Mouse (Mus musculus) brain, adult 2 months (tissue): ENCODE results near the gene Dnaja1.

Experiments used
- DNase-seq: peaks from one replicate; pipeline ENCODE4 v3.0.0; 2011; ENCODE audit warnings: low read depth, low spot score

The Dnaja1 gene

DNA sequence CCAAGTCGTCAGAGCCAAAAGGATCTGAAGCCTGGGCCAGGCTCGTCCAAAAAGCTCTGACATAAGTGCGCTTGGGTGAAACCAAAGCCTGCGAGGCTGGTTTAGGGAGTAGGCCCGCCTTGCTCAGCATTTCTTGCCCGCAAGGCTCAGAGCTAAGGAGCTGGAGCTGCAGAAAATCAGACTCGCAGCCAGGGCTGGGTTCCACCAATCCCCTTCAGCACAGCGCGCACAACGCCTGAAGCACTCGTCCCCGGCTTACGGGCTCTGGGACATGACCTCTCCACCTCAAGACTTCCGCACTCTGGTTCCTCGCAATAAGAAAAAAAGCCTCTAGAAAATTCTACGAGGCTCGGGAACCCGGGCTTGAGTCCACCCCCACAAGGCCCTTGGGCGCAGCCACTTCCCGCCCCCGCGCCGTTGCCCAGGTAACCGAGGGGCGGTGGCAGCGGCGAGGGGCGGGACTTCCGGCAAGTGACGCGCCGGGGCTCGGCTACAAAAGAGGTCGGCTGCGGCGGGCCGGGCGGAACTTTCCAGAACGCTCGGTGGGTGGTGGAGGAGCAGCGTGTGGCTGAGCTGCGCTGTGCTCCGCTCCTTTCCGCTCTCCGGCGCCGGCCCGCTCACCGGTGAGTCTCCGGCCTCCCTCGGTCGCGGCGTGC, at the start of gene Dnaja1:
Gene Dnaja1, plus strand, starts transcription at position 140 of the 656 bp plus-strand sequence.
- DNase-seq, result peak; percentile 97

DNA sequence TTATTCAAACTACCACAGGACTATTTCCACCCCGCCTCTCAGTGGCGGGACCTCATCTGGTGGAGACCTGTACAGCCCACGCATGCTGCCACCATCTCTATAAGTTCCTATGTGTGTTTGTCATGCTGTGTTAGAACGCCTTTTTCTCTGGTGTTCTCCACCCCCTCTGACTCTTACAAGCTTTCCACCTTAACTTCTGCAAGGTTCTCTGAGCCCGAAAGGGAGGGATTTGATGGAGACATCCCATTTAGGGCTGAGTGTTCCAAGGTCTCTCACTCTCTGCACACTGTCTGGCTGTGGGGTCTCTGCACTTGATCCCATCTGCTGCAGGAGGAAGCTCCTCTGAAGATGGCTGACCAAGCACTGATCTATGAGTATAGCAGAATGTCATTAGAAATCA, 48.4 kb upstream of the Dnaja1 start:
- DNase-seq, result no peak

DNA sequence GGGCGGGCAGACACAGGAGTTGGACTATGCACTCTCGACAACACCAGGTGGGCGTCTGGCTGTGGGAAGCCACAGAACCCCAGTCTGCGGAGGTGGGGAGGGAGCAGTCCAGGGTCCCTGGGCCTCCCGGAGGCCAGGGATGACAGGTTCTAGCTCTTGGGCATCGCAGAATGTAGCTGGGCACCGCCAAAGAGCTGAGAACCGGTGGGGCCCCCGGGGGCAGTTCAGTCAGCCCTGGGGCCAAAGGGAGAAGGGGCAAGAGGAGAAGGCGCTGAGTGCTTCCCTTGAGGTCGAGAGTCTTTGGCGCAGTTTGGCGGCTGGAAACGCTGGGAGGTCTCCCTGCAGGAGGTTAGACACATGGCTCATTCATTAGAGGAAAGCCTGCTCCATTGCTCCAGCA, 45.6 kb upstream of the Dnaja1 start:
- no peak for DNase-seq

DNA sequence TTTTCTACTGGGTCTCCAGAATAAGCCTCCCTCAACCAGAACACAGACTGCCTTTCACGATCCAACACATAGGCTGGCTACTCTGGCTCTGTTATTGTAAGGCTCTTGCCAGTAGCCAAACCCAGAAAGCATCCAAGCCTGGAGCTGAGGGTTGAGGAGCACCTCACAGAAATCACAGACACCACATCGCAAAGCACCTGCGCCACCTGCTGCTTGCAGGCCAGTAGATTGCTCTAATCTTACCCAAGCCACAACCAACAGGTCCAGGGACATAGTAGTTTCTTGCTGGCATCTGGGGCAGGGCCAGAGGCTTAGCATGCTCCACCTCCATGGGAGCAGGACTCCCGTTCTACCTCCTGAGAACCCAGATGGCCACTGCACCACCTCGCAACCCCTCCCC, 44.8 kb upstream of the Dnaja1 start:
- DNase-seq, result peak; percentile 71

DNA sequence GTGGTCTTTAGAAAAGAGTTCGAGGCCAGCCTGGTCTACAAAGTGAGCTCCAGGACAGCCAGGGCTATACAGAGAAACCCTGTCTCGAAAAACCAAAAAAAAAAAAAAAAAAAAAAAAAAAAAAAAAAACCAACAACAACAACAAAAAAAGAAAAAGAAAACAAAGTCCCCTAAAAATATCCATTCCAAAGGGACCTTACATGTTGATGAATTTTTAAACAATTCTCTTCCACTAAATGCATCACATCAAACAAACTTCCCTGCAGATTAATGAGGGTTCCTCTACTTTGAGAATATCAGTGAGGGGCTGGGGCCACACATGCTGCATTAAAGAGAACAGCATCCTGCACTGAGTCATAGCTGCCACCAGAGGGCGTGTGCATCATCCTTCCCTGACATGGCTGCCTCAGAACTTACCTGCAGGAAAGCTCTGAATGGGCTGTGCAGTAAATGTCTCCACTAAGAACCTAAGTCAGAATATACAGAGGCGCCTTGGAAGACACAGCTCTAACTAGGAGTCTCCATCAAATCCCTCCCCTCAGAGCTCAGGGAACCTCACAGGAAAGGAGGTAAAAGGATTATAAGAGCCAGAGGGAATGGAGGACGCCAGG, 41.6 kb upstream of the Dnaja1 start:
- peak; percentile 77 for DNase-seq

DNA sequence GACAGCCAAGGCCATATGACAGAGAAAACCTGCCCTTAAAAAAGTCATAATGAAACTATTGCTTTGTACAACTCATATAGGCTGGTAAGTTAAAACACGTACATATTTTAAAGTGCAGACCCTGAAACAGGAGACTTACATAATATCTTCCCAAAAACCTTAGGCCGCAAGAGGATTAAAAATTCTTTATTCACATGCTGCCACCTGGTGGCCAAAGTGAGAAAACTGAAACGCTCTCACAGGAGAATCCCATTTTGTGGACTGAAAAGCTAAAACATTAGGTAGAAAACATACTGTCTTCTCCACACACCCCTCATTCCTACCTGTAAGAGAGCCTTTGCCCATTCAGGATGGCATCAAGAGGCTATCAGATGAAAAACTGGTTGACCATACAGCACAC, 40.0 kb upstream of the Dnaja1 start:
- peak; percentile 76 for DNase-seq

DNA sequence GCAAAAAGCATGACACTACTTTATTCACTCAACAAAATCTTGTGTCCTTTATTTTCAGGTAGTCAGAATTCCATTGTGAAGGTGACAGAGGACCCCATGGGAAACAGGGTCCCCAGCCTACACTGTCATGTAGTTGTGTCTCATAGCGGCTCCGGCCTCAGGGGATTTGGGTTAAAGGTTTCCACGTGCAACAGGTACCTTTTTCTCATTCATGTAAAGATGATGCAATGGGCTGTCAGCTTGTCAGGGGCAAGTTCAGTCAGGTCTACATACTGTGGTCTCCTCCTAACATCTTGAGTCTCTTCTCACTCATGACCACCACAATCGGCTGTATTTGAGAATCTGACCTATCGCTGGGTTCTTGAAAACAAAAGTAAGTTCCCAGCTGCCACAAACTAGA, 39.6 kb upstream of the Dnaja1 start:
- DNase-seq, result no peak

DNA sequence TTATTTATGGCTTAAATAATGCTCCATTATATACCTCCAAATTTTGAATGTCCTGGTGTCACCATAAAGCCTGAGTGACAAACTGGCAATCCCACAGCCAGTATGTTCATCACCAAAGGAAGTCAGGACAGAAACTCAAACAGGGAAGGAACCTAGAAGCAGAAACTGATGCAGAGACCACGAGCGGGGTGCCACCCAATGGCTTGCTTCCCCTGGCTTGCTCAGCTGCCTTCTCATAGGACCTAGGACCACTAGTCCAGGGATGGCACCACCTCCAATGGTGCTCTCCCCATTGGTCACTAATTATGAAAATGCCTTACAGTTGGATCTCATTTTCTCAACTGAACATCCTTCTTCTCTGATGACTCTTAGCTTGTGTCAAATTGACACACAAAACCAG, 38.6 kb upstream of the Dnaja1 start:
- no peak for DNase-seq

DNA sequence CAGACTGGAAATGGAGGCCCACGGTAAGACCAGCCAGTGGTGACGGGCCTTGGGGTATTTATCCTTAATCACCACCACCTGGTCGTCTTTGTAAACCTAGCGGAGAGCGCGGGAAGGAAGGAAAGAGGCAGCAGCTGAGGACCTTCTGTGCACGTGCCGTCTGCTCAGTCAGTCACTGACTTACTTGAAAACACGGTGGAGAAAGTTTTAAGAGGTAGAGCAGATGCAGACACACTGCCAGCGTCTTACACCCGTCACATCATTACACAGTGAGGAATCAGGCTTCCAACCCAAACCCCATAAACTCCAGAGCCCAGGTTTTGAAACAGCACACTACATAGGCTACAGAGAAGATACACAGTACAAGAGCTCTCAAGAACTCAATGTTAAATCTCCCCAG, 30.9 kb upstream of the Dnaja1 start:
- no peak for DNase-seq

DNA sequence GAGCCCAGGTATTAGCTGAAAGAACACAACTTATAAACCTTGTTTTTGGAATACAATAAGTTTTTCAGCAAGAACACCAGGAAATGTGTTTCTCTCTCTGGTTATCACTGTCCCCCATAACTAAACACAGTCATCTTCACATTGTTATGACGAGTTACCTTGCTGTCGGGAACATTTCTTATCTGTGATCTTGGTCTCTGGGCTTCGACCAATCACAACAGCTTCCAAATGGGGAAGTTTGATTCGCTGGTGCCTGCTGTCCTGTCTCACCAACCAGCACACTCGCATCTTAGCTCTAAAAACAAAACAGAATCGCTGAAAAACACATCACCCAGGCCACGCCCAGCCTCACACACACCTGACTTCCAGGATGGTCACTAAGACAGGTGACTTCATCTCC, 24.9 kb upstream of the Dnaja1 start:
- no peak for DNase-seq

DNA sequence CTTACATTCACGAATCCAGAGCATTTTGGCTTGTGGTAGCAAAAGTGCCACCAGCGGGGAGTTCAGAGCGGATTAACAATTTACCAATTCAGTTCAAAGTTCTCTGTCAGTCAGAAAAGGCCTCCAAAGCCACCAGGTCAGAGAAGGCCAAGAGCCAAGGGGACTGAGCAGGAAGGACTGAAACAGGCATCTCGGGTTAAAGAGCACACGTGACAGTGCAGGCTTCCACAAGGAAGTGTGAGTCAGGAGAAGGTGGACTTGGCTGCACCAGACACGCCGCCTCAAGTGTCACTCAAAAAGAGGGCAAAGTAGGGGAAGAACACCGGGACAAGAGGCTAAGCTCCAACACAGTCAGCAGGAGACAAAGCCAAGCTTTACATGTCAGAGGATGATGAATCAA, 21.7 kb upstream of the Dnaja1 start:
- DNase-seq, result no peak

DNA sequence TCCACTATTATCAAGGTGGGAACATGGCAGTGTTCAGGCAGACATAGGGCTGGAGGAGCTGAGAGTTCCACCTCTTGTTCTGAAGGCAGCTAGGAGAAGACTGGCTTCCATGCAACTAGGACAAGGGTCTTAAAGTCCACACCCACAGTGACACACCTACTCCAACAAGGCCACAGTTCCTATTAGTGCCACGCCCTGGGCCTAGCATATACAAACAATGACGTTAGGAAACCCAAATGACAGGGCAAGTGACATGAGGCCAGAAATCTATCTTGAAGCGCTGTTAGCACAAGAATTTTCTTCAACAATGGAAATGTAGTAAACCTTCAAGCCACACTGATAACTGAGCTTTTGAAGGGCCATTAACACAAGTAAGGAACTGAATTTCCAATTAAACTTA, 20.2 kb upstream of the Dnaja1 start:
- no peak for DNase-seq

DNA sequence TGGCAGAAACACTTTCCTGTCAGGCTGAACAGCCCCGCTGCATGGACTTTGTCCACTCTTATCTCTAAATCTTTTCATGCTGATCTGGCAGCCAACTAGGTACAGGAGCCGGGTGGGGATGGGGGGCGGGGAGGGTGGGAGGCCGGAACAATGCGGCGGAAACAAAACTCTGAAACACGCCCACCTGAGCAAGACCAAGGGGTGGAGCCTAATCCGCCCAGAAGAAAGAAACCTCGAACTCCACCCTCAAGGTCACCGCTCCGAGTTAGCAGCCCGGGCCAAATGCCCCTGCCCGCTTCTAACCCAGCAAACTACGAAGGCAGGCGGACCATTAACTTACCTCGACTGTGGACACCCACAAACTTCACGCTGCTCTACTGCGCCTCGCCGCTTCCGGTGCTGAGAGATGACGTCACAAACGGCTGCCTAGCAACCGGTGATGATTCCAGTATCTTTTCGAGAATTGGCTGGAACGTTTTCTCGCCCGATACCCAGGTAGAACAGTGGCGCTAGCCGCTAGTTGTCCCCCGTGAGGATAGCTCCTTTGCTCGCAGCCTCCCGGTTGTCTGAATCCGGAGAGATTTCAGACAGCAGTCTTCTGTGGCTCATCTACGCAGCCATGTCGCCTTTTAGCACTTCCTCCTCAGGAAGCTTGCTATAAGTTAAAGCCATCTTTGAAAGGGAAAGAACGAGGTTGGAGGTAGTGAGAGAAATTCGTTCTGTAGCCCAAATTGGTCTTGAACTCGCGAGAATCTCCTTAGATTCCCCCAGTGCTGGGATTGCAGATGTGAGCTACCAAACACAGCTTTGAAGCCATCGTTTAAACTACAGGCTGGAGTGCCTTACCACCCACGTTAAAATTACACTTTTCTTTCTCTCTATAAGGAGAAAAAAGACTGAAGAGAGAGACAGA, 18.9 kb upstream of the Dnaja1 start, which contains the start of gene Aptx:
Gene Aptx, minus strand, starts transcription at position 398 of the 913 bp plus-strand sequence.
- DNase-seq, result peak; percentile 98

DNA sequence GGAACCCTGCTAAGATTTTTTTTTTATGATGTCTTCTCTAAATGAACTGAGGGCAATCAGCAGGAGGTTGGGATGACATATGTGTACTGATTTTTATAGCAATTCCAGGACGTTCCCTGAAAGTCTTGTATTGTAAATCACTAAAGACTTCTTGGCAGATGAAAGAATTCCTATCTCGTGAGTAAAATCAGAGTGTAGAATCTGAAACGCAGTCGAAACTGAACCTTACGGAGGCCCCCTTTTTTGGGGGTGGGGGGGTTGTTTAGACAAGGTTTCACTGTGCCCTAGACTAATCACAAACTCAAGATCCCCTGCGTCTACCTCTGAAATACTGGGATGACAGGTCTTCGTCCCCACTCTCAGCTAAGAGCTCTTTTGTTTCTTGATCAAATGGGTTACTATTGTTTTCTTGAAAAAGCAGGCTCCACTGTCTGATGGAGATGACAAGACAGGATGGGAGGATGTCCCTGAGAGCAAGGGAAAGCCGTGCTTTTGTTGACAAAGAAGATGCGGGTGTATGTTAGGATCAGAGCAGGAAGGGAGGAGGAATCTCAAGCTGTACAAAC, 18.2 kb upstream of the Dnaja1 start:
- no peak for DNase-seq

DNA sequence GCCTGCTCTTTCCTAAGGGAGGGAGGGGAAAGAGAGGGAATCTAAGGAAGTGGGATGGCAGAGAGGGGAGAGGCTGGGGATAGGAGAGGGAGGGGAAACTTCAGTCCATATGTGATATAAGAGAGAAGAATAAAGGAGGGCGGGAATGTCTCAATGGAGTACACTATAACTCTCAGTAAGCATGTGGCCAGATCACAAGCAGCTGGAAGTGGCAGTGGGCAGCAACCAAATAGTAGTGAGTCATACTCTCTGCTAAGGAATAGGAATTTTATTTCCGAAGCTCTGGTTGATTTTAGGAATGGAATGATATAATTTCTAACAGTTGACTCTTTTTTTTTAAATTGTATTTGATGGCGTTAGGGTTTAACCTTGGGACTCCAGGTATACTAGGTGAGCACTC, 4.8 kb upstream of the Dnaja1 start:
- no peak for DNase-seq

DNA sequence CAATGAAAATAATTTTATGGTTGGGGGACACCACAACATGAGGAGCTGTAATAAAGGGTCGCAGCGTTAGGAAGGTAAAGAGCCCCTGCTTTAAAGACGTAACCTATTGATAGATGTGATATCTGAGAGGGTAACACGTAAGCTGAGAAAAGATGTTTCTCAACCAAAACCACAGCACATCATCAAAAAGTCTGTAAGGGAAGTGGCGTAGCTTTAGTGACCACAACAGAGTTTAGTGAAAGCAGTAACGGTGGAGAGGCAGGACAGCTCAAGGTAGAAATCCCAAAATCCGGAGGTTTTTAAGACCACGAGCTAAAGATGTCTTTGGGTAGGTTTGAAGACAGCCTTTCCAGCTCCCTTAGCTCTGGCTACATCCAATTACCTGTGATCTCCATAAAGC, 1.0 kb upstream of the Dnaja1 start:
- DNase-seq, result no peak

DNA sequence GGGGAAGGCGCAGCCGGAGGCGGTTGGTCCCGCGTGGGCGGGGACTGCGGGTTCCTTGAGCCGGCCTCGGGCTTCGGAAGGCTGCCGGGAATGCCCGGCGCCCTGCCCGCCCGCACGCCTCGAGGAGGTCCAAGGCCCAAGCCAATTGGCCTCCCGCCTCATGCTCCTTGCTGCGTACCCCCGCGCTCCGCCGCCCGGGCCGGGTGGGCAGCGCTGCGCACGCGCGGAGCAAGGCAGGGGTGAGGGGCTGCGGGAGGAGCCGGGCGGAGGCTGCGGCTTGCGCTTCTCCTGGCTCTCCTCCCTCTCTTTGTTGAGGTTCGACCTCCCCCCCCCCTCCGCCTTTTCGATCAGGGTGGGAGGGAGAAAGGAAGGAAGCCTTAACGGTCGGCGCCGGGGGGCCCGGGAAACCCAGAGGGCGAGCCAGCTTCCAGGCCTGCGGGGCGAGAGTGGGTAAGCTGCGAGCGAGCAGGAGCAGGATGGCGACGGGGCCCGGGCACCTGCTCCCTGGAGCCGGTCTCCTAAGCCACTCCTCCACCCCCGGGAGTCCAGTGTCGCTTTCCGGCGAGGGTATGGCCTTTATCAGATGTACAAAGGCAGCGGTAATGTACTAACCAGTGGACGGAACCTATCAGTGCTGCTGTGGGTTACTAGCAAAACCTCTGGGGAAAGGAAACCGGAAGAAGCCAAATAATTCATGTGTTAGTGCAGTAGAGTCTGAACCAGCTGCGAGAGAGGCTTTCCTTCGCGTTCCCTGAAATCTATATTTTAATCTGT, 924 bp downstream of the Dnaja1 start:
- DNase-seq, result peak; percentile 82

DNA sequence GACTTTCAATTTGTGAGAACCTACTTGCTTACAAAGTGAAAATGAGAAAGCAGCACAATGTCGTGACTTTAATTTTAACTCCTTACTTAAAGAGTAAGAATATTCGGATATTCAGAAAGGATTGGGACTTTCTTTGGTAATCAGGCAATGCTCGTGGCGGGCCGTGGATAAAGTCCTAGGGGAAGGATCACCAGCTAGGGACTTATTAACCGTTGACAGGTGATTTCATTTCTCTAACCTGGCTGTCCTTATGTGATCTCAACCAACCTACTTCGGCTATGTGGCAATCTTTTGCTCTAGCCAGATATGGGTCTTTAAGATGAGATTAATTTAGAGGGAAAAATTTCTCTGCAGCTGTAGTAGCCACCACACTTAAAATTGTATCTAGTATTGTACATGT, 3.2 kb downstream of the Dnaja1 start:
- DNase-seq, result no peak

DNA sequence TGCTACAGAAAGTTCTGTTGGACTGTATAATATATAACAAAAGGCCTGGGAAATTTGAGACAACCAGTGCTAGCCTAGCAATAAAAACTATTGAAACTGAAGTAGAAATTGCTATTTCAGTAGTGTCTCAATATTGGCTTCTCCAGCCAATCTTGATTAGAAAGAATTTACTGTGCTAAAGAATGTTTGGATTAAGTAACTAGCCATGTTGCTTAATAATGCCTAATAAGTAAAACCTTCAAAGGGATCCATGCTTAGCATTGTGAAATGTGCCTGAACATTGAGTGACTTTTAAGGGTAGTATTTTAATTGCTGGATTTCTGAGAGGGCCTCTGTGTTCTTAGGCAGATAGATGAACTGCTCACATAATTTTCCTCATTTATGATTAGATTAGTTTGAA, 3.6 kb downstream of the Dnaja1 start:
- no peak for DNase-seq

DNA sequence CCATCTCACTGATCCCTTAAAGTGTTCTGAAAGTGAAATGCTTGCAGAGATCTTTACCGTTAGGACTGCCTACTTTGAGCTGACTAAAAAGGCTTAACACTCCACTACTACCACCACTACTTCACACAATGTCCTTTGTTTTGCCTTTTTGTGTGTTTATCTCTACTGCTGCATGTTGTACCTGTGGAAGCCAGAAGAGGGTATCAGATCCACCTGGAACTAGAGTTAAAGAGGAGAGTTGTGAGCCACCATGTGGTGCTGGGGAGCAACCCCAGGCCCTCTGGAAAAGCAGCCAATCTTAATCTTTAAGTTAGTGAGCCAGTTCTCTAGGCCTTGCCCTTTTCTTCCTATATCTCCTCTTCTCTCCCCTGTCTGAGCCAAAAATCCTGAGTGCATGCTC, 5.3 kb downstream of the Dnaja1 start:
- peak; percentile 16 for DNase-seq

DNA sequence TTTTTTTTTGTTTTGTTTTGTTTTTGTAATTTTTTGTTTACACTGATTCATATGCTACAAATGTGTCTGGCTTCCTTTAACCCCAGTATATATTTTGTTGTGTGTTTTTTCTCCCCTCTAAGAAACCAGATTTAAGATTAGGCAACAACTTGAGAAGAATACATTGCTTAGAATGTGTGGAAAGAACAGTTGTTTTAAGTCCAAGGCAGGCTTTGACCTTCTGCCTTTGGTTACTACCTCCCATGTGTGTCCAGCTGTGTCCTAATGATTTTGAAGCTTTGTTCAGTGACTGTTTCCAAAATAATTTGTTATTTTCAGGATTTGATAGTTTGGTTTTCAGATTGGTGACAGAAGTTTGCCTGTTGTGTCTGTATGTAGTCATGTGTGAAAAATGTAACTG, 9.3 kb downstream of the Dnaja1 start:
- DNase-seq, result no peak

DNA sequence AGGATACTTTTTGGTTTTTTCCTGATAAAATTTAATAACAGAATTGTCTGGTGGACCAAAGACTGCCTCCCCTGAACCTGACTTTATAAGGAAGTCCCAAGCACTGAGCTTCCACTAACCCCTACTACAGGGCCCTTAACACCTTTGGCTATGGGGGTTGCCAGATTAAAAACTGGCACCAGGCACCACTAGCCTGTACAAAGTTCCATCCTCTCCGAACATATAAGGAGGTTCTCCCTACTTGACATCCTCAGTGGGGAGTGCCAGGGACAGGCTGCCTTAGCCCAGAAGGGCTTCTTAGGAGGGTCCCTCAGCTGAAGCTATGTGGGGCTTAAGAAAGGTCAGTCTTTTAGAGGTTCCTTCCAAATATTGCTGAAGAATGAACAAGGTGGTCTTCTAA, 13.4 kb downstream of the Dnaja1 start:
- DNase-seq, result no peak
